Mouse (Mus musculus) left cerebral cortex, adult 11 months (tissue): Measurements from ENCODE around the gene Ffar1.
"Not testable (repeated sequence)": the region's sequence is repeated elsewhere in the genome, so short reads cannot be mapped to it uniquely, and the experiment has no call there.

Source experiments
- DNase-seq: peaks from one replicate; pipeline ENCODE4 v3.0.0; 2022; ENCODE audit warnings: low spot score

The Ffar1 gene

DNA sequence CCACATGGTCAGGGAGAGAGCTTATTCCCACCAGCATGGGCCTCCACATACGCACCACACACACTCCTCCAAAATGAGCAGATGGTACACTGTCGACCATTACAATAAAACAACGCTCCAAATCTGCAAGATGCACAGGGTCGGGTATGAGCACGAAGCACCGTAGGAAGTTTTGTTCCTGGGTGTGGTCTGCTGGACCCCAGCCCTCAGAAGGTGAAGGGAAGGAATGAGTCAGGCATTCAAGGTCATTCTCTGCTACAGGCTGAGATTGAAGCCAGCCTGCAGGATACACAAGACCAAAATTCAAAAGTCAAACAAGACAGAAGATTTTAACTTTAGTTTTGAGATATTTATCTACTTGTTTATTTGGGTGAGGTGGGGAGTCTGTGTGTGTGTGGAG, 13.4 kb downstream of the Ffar1 start:
- DNase-seq, result no peak

DNA sequence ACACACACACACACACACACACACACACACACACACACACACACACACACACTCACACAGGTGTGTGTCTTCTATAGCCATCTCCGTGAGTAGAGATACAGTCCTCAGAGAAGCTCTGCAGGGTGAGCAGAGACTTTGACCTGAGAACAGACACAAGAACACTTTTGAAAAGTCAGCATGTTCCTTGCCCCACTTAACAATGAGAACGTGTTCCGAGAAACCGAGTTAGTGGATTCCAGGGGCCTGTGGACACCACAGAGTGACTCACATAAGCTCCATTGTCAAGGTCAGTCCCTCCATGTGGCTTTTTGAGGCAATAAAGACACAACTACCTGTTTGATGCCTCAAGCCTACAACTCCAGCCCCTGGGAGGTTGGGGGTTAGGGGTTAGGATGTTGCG, 14.0 kb downstream of the Ffar1 start:
- DNase-seq, result no peak

DNA sequence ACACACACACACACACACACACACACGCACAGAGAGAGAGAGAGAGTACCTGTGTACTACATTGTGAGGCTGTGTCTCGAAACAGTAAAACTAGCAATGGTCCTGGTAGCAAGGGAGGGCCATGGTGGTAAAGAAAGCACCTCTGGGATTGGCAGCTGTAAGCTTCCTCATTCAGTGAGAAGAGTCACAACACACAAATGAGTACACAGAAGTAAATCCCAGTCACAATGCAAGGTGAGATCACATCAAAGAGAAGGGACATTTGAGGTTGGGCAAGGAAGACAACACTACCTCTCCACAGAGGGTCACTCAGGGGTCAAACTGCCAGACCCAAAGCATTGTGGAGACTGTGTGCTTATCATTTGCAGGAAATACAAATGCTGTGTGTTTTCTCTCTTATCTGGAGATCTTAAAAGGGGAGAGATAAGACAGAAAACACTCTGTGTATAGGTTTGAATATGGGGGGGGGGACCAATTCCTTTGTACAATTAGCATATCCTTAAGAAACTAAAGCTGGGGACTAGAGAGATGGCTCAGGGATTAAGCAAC, 14.8 kb downstream of the Ffar1 start:
- no peak for DNase-seq

DNA sequence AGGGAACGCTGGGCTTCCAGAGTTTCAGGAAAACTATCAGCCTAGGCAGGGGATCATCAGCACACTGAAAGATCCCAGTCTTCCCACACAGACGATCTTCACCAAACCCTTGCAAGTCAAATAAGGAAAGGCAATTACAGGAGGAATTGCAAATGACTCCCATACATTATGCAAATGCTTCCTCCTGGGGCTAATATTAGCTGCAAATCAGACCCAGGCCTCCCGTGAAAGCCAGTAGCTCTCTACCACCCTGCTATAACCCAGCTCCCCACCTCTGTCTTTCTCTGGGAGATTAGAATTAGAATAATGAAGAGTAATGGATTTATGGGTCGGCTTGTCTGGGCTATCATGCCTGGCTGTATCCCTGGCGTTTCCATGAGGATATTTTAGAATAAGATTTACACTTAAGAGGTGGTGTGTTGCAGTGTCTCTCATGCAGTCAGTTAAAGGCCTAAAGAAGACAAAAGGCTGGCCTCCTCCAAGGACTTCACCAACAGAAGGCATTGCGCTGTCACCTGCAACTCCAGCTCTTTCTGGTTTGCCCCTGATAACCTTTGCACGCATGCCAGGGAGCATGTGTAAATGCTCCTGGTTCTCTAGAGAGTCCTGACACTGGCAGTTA, 16.6 kb downstream of the Ffar1 start:
- DNase-seq, result no peak

DNA sequence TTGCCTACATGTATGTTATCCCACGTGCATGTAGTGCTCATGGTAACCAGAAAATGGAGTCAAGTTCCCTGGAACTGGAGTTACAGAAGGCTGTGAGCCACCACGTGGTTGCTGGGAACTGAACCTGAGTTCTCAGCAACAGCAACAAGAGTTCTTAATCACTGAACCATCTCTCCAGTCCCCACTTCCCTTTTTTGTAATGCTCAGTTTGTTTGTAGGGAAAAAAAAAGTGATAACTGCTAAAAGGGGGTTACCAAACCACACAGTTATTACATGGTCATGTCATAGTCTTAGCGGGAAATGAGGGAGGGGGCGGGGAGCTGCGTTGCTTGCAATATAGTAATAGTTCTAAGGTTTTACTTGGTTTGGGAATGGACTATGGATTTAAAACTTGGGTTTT, 19.3 kb downstream of the Ffar1 start:
- DNase-seq, result no peak

DNA sequence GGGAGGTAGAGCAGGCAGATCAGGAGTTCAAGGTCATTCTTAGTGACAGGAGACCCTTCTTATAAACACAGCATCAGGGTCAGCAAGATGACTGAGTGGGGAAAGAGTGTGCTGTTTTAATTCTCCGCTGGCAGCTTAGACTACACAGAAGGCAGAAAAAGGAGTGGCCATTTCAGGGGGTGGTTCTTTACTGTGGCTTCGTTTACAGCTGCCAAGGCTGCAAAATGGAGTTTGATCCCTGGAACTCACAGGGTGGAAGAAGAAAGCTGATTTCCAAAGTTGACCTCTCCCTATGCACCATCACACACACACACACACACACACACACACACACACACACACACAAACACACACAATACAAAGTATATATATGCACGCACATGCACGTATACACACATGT, 20.0 kb downstream of the Ffar1 start:
- no peak for DNase-seq

DNA sequence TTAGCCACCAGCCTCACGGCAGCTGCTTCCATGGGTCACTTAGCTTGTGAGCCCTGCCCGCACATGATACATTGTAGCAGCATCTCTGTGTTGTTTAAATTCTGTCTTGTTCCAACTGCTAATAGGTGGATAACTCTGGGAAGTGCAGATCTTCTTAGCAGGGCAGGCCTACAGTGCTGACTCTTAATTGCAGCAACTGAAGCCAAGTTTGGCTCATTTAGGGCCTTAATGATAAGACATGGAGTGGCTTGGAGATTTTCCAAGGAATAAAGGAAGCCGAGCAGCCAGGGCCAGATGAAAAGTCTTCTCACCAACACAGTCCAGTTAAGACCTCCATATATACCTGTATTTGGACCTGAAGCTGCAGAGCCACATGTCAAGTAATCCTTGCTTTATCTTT, 21.1 kb downstream of the Ffar1 start:
- DNase-seq, result no peak

DNA sequence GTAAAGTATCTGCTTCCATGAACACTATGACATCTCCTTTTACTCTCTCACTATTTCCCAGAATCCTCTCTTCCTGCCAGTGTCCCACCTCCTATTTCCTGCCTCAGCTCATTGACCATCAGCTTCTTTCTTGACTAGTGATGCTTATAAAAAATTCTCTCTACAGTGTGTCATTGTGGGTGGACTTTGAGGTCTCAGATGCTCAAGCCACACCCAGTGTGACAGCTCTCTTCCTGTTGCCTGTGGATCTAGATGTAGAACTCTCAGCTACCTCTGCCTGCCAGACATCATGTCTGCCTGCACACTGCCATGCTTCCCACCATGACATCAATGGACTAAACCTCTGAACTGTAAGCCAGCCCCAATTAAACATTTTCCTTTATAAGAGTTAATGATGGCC, 24.1 kb downstream of the Ffar1 start:
- no peak for DNase-seq

DNA sequence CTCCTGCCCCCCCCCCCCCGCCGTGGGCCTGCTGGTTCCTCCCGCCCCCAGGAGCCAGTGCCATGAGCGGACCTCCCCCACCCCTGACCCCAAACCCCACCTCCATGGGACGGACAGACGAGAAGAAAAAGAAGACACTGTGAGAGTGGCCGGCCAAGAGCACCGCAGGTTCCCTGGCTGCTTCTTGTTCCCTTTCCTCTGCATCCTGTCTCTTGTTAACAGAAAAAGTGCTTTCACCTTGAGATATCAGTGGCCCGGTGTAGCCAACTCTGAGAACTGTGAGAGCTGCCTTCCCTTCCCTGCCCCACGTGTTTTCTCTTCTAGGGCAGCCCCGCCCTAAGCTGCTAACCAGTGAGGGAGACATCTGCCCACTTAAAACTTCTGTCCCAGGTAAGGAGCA, 28.7 kb downstream of the Ffar1 start:
- DNase-seq, result not testable (repeated sequence)

DNA sequence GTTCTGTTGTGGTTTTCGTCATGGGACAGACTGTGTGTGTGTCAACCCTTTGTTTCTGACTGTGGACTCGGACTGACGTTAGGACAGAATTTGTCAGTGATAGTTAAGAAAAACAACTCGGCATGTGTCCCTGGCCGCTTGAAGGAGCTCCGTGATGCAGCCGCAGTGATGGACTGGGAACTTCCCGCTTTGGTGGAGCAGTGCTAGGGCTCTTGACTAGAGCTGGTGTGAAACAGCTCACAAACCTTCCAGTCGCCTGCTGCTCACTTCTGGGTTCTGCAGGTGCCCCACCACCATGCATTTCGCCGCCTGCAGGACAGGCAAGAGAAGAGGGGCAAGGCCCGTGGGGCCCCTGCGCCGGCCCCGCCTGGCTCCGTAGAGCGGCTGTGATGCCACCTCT, 29.1 kb downstream of the Ffar1 start:
- DNase-seq, result no peak

DNA sequence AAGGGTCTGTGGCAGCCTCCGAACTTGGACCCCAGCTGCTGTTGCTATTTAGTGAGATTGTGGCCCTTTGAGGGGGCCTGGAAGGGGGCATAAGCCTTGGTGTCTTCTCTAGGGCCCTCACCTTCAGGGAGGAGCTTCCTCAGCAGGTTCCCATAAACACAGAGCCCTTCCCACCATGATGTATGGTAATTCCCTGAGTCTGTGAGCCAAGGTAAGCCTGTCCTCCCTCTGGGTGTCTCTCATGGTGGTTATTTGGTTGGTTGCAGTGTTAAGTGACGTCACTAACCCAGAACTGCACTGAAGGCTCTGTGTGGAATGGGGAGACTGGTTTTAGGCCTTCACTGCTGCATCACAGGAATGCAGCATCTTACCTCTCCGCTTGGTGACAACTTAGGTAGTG, 31.9 kb downstream of the Ffar1 start:
- DNase-seq, result no peak

DNA sequence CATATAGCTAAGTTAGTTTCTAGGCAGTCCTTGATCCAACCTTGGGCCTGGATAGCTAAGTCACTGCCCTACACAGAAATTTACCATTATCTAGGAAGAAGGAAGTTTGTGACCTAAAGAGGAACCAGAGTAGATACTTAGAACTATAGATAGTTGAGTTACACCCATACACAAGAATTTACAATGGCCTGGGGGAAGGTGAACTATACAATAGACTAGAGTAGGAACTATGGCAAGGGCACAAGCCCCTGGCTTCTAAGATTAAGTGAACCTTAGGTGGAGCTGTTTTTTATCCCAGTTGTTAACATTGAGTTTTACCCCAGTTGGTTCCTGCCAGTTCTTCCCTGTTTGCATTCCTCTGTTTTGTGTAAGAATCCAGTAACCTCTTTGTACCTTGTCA, 32.5 kb downstream of the Ffar1 start:
- not testable (repeated sequence) for DNase-seq

DNA sequence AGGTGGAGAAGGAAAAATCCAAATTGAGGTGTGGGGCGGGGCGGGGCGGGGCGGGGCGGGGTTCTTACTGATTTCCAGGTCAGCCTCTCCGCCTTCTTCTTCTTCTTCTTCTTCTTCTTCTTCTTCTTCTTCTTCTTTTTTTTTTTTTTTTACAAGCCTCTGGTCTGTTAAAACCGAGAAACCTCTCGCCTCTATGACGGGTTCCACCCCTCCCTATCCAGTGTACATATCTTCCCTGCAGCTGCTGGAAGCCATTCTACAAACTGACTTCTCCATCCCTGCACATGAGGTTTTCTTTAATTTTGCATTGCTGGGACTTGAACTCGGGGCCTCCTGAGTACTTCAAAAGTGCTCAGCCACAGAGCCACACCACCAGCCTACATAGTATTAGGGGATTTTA, 34.7 kb downstream of the Ffar1 start:
- no peak for DNase-seq

DNA sequence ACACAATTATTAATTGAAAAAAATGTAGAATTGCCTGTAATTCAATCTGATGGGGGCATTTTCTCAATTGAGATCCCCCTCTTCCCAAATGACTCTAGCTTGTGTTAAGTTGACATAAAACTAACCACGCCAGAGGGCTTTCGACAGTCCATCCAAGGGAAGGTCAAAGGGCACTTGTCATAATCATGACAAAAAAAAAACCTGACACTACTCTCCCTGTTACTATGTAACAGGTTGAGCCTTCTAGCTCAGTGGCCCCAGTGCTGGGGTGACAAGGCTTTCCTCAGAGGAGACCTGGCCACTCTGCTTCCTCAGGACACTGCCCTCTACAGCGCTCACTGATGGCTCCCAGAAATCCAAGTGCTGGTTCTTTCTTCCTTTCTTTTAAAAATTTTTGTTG, 37.1 kb downstream of the Ffar1 start:
- no peak for DNase-seq

DNA sequence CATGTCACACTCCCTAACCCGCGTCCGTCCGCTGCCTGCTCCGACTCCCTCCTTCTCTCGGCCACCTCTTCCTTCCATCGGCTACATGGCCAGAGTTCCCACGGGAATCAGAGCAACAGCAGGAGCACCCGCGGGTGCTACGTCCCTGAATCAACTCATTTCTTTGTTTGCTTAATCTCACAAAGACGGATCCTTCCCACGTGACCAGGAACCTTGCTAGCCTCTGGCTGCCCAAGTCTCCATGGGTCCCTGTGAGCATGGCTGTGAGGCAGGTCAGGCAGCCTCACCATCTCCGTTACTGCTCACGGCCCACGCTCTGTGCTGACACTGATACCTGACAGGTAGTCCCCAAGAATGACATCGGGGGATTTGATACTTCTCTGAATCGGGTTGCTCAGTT, 37.7 kb downstream of the Ffar1 start, which contains the start of gene Ffar2:
TSS of gene Ffar2 (minus strand) at position 101 of the 400 bp plus-strand sequence.
- DNase-seq, result no peak

DNA sequence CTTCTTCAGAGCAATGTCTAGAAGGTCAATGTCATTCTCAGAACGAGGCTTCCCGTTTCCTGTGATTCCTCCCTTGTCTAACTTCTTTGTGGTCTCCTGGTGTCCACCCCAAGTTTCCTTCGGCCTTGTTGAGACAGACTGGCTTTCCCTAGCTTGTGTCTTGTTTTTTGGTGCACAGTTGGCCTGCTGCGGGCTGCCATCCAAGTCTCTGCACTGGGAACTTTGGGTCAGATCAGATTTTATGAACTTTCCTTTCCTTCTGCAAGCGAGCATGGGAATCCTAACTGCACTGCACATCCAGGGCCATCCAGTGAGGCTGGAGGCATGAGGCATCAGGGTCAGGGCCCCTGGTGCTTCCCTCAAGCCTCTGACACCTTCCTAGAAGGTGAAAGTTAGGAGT, 39.8 kb downstream of the Ffar1 start:
- no peak for DNase-seq

DNA sequence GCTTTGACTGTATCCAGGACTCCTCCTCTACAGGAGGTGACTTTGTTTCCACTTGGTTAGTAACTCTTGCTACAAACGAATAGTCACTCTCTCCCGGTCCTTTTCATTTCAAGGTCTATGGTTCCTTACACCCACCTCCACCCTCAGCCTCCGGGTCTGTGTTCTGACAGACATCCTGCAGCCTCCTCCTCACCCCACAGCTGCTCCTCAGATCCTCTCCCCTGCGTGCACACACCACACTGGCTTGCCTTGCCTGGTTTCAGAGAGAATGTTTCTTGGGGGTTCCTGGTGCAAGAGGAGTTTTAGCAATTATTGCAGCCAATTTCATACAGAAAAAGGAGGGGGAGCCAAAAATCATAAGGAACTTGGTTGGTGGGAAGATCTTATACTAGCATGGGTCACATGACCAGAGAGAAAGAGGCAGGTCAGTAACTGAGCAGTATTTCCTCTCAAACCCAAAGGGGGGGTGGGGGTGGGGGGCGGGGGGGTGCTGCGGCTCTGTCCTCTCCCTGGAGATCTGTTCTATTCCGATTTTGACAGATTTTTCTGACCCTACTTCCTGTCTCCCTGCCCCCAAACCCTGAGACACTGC, 40.4 kb downstream of the Ffar1 start:
- no peak for DNase-seq

DNA sequence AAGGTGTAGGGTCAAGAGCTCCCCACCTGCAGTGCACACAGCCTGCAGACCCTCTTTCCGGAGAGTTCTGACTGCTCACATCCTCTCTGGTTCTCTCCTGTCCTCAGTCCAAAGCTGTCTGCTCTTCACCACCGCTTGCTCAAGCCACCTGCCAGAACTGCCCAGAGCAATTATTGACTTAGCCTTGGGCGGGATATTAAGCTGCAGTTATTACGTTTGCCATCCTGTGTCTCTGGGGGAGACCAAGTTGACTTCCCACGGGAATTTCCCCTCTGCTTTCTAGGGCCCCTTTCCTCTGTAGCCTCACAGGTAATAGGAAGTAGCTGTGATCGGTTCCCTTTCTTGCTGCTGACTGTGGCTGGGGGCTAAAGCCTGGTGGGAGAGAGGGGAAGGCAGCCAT, 41.2 kb downstream of the Ffar1 start:
- no peak for DNase-seq

DNA sequence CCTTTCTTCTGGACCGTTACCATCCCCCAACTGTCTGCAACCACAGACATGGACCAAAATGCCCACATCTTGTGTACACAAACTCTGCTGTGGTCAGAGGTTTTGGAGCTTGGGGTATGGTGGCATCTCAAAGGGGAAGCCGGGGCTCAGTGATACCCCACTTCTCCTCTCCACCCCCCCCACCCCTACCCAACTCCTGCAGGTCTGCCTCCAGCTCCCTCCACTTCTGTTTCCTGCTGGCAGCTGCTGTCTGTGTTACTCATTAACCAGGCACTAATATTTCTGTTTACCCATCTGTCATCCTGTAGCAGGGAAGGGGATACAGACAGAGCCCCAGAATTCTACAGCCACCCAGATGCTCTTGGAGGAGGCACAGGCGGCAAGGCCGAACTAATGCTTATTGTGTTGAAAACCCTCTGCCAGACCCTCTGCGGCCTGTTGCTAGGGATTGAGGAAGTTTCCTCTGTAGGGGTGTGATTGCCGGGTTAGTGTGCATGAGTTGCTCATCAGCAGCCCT, 49.0 kb downstream of the Ffar1 start:
- DNase-seq, result no peak

DNA sequence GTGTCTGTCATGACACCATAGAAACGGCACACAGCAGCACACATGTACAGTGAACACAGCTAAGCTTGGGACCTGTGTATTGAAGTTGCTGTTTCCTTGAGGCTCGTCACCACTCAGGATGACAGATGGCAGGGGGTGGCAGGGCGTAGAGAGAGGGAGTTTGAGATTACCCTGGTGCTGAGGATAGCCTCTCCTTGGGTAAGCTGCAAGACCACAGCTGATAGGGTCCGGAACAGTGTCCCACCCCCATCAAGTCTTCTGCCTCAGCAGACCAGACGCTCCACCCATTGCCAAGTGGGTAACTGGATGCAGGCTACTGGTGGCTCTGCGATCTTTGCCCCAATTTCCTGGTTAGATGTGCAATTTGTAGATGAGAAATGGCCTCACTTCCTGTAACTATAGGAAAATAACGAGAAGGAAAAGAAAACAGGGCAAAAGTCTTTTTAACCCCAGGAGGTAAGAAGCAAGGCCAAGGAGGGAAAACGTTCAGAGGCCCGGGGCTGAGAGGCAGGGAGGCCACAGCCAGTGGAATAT, 49.5 kb downstream of the Ffar1 start:
- DNase-seq, result no peak

DNA sequence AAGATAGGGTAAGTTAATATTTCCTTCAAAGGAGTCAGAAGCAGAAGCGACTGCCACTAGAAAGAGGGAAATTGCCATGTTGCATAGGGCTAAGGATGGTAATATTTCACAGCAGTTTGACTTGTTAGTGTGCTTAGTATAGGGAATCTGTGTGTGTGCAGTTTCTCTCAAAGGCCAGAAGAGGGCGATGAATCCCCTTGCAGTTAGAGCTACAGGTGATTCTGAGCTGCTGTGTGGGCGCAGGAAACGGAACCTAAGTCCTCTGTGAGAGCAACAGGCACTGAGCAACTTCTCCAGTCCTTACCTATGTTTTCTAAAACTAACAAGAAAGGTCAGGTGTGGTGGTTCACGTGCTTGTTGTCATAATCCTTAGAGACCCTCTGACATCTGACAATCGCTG, 51.0 kb downstream of the Ffar1 start:
- no peak for DNase-seq
